Mouse (Mus musculus) liver (tissue): Measurements from ENCODE around the gene Tas2r123.

Experiments
- DNase-seq: peaks from one replicate; pipeline ENCODE4 v3.0.0-alpha.2; 2020; ENCODE audit warnings: mixed read lengths

Gene Tas2r123

GRCm38 (mm10) chr6:132846842-132847241 is at the start of gene Tas2r123:
Gene Tas2r123, plus strand, starts transcription at chr6:132847142.
- no peak for DNase-seq

GRCm38 (mm10) chr6:132802518-132802917 is 44.4 kb upstream of the Tas2r123 start, which contains the start of gene Tas2r117:
Gene Tas2r117, plus strand, starts transcription at chr6:132802818.
- DNase-seq, result no peak

- DNase-seq, result no peak
Observed at GRCm38 (mm10) chr6:132855138-132855537, 8.2 kb downstream of the Tas2r123 start, which contains the start of gene Tas2r116. Gene Tas2r116, plus strand, starts transcription at chr6:132855438.

GRCm38 (mm10) chr6:132867708-132868107 is 20.8 kb downstream of the Tas2r123 start, which contains the start of gene Tas2r110:
Gene Tas2r110, plus strand, starts transcription at chr6:132868008.
- DNase-seq, result no peak

GRCm38 (mm10) chr6:132892711-132893110 is 45.8 kb downstream of the Tas2r123 start, which contains the start of gene Tas2r113:
Gene Tas2r113, plus strand, starts transcription at chr6:132893011.
- no peak for DNase-seq
